Mouse (Mus musculus) lung, embryonic 15.5 days (tissue): ENCODE results near the gene Ercc1. TPM values are rescaled to one million over a fixed set of nuclear protein-coding genes. Genes with fewer than 3 reads are reported as not detected.

Experiments used
- ATAC-seq: fragments of 200-750 bp; cut with Nextera tagmentation; 2 replicates; pipeline ENCODE4 v1.8.0; 2017; ENCODE audit warnings: moderate number of reproducible peaks, borderline replicate concordance; ENCODE audit not compliant: low FRiP score, low TSS enrichment; ENCODE audit errors: extremely low read depth
- H3K27ac ChIP-seq: fragments of 300-500 bp; sonication (generic); 2 replicates; pipeline ENCODE4 v1.5.1; 2015; ENCODE audit warnings: moderate library complexity, mild to moderate bottlenecking, inconsistent platforms
- H3K27me3 ChIP-seq: fragments of 300-500 bp; sonication (generic); 2 replicates; pipeline ENCODE4 v1.6.1; 2015; ENCODE audit warnings: inconsistent platforms
- H3K36me3 ChIP-seq: fragments of 300-500 bp; sonication (generic); 2 replicates; pipeline ENCODE4 v1.6.1; 2015; ENCODE audit warnings: inconsistent platforms
- H3K4me1 ChIP-seq: fragments of 300-500 bp; sonication (generic); 2 replicates; pipeline ENCODE4 v1.6.1; 2015; ENCODE audit warnings: inconsistent platforms
- H3K4me2 ChIP-seq: fragments of 300-500 bp; sonication (generic); 2 replicates; pipeline ENCODE4 v1.6.1; 2015; ENCODE audit warnings: inconsistent platforms, mild to moderate bottlenecking, moderate library complexity
- H3K4me3 ChIP-seq: fragments of 300-500 bp; sonication (generic); 2 replicates; pipeline ENCODE4 v1.5.1; 2015; ENCODE audit warnings: mild to moderate bottlenecking, inconsistent platforms
- H3K9ac ChIP-seq: fragments of 300-500 bp; sonication (generic); 2 replicates; pipeline ENCODE4 v1.6.1; 2015; ENCODE audit warnings: inconsistent platforms
- H3K9me3 ChIP-seq: fragments of 300-500 bp; sonication (generic); 2 replicates; pipeline ENCODE4 v1.6.1; 2016; ENCODE audit warnings: inconsistent platforms
- WGBS: fragments of 180-500 bp; shearing (Covaris S2); methylation state at CpG from one replicate; pipeline ENCODE4 v1.1.7; 2015; 5-methylcytosine and 5-hydroxymethylcytosine counted together
- polyA plus RNA-seq: library from polyadenylated mRNA; unstranded; fragments of >200 nt; fragmentation: Nextera tagmentation; extraction: Ambion mirVana; gene quantifications from 2 replicates; pipeline ENCODE4 v1.2.1, GENCODE M21; 2015

The Ercc1 gene
- polyA plus RNA-seq, 1 experiment from 2014 or later: 86.4 TPM

DNA sequence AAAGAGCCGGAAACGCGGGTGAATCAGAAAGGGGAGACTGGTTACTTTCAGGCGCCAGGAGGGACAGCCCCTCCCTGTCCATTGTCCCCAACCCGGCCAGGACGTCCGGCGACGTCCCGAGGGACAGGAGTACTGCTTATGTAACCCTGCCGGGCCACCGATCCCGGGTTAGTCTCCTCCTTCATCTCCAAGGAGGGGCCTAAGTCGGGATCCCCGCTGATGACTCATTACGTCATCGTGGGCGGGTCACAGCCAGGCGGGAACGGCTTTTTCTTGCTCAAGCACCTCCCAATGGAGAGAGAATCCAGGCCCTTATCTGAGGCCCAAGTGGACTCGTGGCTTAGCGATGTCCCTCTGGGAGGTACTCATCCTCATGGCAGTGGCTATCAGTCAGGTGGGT is 17.4 kb upstream of the Ercc1 start:
- peaks cover 23% of the 10 kb centered on the region for H3K4me1 ChIP-seq
- ATAC-seq: peak; percentile 81
- peak overlapping the region; percentile 35 for H3K4me3 ChIP-seq
- peak overlapping the region; percentile 77 for H3K27ac ChIP-seq
- no peaks in the 10 kb centered on the region for H3K9me3 ChIP-seq
- no peaks in the 10 kb centered on the region for H3K36me3 ChIP-seq
- peak overlapping the region; percentile 27 for H3K9ac ChIP-seq
- peak overlapping the region; percentile 73 for H3K4me2 ChIP-seq
- 1% methylated on average over 22 of the region's 22 CpGs for WGBS
- H3K27me3 ChIP-seq: peaks cover 6% of the 10 kb centered on the region; the same call in 1 of the 2 replicates

DNA sequence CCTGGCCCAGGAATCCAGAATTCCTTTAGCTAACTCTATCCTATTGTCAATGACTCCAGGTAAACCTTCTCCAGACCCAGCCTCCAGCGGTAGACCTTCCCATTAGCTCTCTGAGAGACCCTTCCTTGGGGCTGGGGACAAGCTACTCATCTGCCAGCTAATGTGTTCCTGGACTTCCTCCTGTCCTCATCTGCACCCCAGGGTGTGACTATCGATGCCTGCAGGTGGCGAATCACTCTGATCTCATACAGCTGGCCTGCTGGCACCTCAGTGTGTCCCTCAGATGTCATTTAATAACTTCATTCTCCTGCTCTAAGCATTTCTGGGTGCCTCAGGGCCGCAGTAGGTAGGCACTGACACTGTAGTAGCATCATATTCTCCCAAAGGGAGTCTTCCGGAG is 16.8 kb upstream of the Ercc1 start:
- Histone ChIP-seq H3K4me3 (no peak overlapping the region), H3K4me1 (peaks cover 26% of the 10 kb centered on the region), H3K36me3 (no peaks in the 10 kb centered on the region), H3K27me3 (no peaks in the 10 kb centered on the region), H3K4me2 (peak overlapping the region; percentile 73; the same call in 1 of the 2 replicates), H3K27ac (no peak overlapping the region), H3K9ac (no peak overlapping the region), H3K9me3 (no peaks in the 10 kb centered on the region)
- ATAC-seq: no peak
- 73% methylated on average over 5 of the region's 5 CpGs for WGBS

DNA sequence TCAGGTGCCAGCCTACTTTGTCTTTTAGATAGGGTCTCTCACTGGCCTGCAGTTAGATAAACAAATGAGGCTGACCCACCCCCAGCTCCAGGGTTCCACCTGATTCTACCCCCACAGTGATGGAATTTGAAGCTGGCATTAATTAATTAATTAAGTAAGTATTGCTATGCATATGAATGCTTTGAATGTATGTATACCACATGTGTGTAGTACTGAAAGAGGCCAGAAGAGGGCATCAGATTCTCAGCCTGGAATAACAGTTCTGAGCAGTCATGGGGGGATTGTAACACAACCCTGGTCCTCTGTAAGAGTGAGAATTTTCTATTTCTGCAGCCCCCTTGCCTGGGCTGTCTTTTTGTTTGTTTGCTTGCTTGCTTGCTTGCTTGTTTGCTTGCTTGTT is 16.2 kb upstream of the Ercc1 start:
- peaks cover 27% of the 10 kb centered on the region for H3K4me1 ChIP-seq
- no peak overlapping the region for H3K4me2 ChIP-seq
- no peak overlapping the region for H3K27ac ChIP-seq
- no peak overlapping the region for H3K4me3 ChIP-seq
- no peaks in the 10 kb centered on the region for H3K9me3 ChIP-seq
- no peak overlapping the region for H3K9ac ChIP-seq
- H3K27me3 ChIP-seq: no peaks in the 10 kb centered on the region
- no peak for ATAC-seq
- no peaks in the 10 kb centered on the region for H3K36me3 ChIP-seq

DNA sequence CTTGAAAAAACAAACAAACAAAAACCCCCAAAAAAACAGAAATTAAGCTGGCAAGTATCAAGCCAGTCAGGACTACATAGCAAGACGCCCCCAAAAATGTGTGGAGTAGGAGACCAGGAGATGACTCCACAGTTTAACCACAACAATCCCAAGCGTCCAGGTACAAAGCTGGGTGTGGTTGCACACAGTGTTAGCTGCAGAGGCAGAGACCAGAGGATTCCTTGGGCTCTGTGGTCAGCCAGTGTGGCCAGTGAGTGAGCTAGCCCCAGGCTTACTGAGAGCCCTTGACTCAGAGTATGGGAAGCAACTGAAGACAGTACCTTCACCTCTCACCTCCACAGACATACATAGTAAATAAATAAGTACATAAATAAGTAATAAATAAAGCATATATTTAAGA is 12.7 kb upstream of the Ercc1 start:
- ATAC-seq: no peak
- Histone ChIP-seq H3K4me2 (no peak overlapping the region), H3K4me1 (peaks cover 14% of the 10 kb centered on the region), H3K27ac (no peak overlapping the region), H3K4me3 (no peak overlapping the region), H3K9ac (no peak overlapping the region), H3K36me3 (no peaks in the 10 kb centered on the region), H3K9me3 (no peaks in the 10 kb centered on the region), H3K27me3 (no peaks in the 10 kb centered on the region)
- WGBS: 66% methylated on average over 2 of the region's 2 CpGs

DNA sequence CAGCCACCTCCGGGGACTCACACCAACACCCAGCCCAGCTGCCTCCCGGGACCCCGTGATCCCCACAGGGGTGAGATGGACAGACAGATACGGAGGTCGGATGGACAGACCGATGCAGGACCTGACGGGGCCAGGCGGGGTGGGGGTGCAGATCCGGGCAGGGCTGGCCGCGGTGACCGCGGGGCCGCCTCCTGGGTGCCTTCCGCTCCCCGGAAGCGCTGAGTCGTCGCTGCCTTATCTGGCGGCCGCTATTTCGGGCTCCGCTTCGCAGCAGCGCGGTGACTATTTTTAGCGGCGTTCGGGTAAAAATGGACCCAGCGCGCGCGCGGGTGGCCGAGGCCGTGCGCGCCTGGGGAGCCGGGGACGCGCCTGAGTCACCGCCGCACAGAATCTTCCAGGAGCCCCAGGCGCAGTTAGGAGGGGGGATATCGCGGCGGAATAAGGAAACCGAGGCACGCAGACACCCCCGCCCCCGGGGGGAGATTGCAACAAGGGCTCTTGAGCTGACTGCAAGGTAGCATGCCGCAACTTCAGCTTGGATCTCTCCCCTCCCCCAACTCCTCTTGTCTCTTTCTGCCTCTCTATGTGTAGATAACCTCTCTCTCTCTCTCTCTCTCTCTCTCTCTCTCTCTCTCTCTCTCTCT is 11.7 kb upstream of the Ercc1 start:
- peak; percentile 69 for ATAC-seq
- under 1% methylated on average over 52 of the region's 52 CpGs for WGBS
- peak overlapping the region; percentile 73 for H3K9ac ChIP-seq

DNA sequence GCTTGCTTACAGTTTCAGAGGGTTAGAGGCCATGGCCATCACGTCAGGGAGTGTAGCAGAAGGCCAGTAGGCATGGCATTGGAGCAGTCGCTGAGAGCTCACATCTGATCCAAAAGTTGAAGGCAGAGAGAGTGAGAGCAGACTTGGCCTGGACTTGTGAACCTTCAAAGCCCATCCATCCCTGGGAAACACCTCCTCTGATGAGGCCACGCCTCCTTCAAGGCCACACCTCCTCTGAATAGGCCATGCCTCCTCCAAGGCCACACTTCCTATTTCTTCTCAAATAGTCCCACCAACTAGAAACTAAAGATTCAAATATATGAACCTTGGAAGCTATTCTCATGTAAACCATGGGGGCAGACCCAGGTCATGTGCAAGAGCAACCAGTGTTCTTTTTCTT is 9.0 kb upstream of the Ercc1 start:
- Histone ChIP-seq H3K27ac (no peak overlapping the region), H3K4me3 (no peak overlapping the region), H3K4me2 (no peak overlapping the region), H3K27me3 (no peaks in the 10 kb centered on the region), H3K9me3 (no peaks in the 10 kb centered on the region), H3K4me1 (peaks cover 10% of the 10 kb centered on the region), H3K36me3 (no peaks in the 10 kb centered on the region), H3K9ac (no peak overlapping the region)
- no peak for ATAC-seq
- WGBS: 46% methylated on average over 3 of the region's 3 CpGs

More for the DNA sequence above, 11.7 kb upstream of the Ercc1 start:
- peak overlapping the region; percentile 70 for H3K27ac ChIP-seq
- H3K4me1 ChIP-seq: peaks cover 5% of the 10 kb centered on the region
- H3K27me3 ChIP-seq: no peaks in the 10 kb centered on the region
- H3K9me3 ChIP-seq: no peaks in the 10 kb centered on the region
- H3K4me2 ChIP-seq: peak overlapping the region; percentile 87
- no peaks in the 10 kb centered on the region for H3K36me3 ChIP-seq
- peak overlapping the region; percentile 59 for H3K4me3 ChIP-seq

DNA sequence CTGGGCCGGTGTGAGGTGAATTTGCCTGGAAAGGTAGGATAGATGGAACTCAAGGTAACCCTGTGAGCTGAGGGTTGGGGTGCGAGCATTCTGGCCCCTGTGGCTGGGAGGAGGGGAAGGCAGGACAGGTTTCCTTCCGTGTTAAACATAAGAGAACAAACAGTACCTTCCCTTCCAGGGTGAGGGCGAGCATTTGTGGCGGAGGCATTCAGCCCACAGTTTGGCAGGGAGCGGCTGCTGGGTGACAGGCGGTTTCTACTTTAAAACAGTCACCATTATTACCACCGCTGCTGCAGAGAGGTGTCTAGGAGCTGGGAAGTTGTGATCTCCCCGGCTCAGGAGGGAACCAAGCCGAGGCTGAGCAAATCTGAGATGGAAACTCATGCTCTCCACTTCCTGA is 7.5 kb upstream of the Ercc1 start:
- no peak overlapping the region for H3K9ac ChIP-seq
- no peak overlapping the region for H3K4me2 ChIP-seq
- WGBS: 60% methylated on average over 10 of the region's 10 CpGs
- H3K27me3 ChIP-seq: peaks cover 12% of the 10 kb centered on the region
- H3K4me1 ChIP-seq: peaks cover 20% of the 10 kb centered on the region
- no peaks in the 10 kb centered on the region for H3K9me3 ChIP-seq
- no peak overlapping the region for H3K27ac ChIP-seq
- no peaks in the 10 kb centered on the region for H3K36me3 ChIP-seq
- ATAC-seq: no peak
- no peak overlapping the region for H3K4me3 ChIP-seq

DNA sequence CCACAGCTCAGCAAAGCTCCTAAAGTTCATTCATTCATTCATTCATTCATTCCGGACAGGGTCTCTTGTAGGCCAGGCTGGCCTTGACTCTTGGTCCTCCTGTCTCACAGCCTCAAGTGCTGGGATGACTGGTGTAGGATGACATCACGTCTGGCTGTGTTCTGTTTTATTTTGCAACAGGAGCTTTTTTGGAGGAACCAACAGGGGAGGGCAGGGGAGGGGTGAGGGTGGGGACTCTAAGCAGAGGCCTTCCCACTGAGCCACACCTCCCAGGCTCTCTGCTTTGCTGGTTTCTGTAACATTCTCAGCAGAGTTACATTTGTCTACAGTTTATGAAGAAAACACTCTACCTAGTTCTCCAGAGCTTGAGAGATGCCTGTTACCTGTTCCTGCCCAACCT is 6.5 kb upstream of the Ercc1 start:
- Histone ChIP-seq H3K9ac (no peak overlapping the region), H3K4me3 (no peak overlapping the region), H3K27ac (no peak overlapping the region), H3K36me3 (no peaks in the 10 kb centered on the region), H3K4me2 (no peak overlapping the region), H3K9me3 (no peaks in the 10 kb centered on the region), H3K27me3 (peaks cover 17% of the 10 kb centered on the region), H3K4me1 (peaks cover 25% of the 10 kb centered on the region)
- WGBS: 65% methylated on average over 2 of the region's 2 CpGs
- no peak for ATAC-seq

DNA sequence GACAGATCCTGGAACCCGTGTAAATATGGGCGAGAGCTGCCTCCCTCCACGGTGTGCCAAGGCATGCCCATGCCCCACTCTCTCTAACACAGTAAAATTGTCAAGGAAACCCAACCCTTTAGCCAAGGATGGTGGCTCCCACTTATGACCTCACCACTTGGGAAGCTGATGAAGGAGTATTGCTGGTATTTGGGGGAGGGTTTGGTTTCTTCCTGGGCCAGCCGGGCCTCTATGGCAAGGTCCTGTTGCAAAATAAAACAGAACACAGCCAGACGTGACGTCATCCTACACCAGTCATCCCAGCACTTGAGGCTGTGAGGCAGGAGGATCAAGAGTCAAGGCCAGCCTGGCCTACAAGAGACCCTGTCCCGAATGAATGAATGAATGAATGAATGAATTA is 6.0 kb upstream of the Ercc1 start:
- peaks cover 28% of the 10 kb centered on the region for H3K4me1 ChIP-seq
- WGBS: 47% methylated on average over 7 of the region's 7 CpGs
- ATAC-seq: no peak
- H3K4me2 ChIP-seq: no peak overlapping the region
- H3K36me3 ChIP-seq: no peaks in the 10 kb centered on the region
- H3K9me3 ChIP-seq: no peaks in the 10 kb centered on the region
- peaks cover 17% of the 10 kb centered on the region for H3K27me3 ChIP-seq
- H3K4me3 ChIP-seq: no peak overlapping the region
- H3K27ac ChIP-seq: no peak overlapping the region
- no peak overlapping the region for H3K9ac ChIP-seq

DNA sequence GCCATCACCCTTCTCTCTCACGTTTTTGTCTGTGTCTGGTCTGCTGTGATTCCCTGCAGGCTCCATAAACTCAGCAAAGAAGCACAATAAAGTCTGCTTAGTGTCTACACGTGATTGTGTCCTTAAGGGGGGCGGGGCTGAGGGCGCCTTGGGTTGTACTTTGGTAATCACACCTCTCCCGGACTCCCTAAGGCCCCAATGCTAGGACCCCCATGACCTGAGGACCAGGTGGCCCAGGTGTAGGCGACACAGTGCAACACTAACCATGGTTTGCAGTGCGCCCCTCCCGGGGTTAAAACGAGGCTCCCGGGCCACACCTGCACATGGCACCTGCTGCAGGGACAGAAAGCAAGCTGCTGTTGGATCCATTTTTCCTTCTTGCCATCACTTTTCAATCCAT is 3.3 kb upstream of the Ercc1 start:
- Histone ChIP-seq H3K4me2 (peak overlapping the region; percentile 92), H3K4me3 (peak overlapping the region; percentile 46; the same call in 1 of the 2 replicates), H3K27me3 (peaks cover 17% of the 10 kb centered on the region), H3K4me1 (peaks cover 45% of the 10 kb centered on the region), H3K9ac (no peak overlapping the region), H3K9me3 (no peaks in the 10 kb centered on the region), H3K27ac (no peak overlapping the region), H3K36me3 (no peaks in the 10 kb centered on the region)
- no peak for ATAC-seq
- WGBS: 19% methylated on average over 10 of the region's 10 CpGs

DNA sequence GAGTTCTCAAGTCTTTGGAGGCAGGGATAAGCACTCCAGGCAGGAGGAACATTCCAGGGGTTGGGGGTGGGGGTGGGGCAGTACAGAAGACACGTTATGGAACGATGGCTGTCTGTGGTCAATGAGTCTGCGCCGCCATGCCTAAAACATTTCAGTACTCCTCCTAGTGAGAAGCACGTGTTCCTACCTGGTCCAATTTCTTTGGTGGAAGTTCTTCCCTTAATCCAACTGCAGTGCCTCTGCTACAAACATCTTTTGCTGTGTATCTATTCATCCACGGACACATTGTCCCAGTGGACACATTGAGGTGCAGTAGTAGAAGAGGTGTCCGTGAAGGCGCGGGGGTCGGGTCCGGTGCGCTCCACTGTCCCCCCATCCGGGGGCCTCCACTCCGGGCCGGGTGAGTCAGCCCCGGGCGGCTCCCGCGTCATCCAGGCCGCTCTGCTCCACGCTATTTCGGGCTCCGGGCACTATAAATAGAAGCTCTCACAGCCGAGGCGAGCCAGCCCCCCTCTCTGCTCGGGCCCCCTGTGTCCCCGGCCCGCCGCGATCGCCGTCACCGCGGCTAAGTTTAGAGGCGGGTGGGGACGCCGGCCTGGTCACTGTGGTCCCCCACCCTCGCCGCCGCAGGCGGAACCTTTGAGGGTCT is 2.7 kb upstream of the Ercc1 start:
- H3K4me3 ChIP-seq: peak overlapping the region; percentile 46
- no peaks in the 10 kb centered on the region for H3K9me3 ChIP-seq
- no peak overlapping the region for H3K27ac ChIP-seq
- peak overlapping the region; percentile 92 for H3K4me2 ChIP-seq
- ATAC-seq: peak; percentile 19; the same call in 1 of the 2 replicates
- H3K4me1 ChIP-seq: peaks cover 45% of the 10 kb centered on the region
- no peaks in the 10 kb centered on the region for H3K36me3 ChIP-seq
- peaks cover 17% of the 10 kb centered on the region for H3K27me3 ChIP-seq
- peak overlapping the region; percentile 33 for H3K9ac ChIP-seq
- WGBS: under 1% methylated on average over 41 of the region's 41 CpGs

DNA sequence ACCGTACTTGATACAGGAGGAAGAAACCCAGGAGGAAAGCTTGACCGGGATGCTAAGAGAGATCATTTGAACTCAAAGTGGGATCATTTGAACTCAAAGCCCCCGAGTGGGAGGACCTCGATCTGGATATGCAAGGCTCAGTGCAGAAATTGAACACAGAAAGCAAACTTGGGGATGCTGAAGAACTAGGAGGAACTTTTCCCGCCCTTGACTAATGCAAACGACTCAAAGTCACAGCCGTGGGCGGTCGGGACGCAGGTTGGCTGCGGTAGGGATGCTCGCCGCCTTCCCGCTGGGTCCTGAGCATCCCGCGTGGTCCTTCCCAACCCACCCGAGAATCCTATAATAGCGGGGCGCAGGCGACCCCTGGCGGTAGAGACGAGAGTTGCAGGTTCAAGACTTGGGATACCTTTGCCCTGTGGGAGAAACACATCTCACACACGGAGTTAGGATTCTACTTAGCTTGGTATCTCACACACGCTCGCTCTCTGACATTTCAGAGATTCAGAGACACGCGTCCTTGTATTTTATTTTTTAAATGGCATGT is 2.0 kb upstream of the Ercc1 start:
- peaks cover 45% of the 10 kb centered on the region for H3K4me1 ChIP-seq
- peaks cover 17% of the 10 kb centered on the region for H3K27me3 ChIP-seq
- ATAC-seq: 0 out of 2 replicates have a peak, but pooled peaks have one; percentile 13
- H3K9ac ChIP-seq: peak overlapping the region; percentile 33
- peak overlapping the region; percentile 92 for H3K4me2 ChIP-seq
- no peak overlapping the region for H3K27ac ChIP-seq
- H3K9me3 ChIP-seq: no peaks in the 10 kb centered on the region
- H3K36me3 ChIP-seq: no peaks in the 10 kb centered on the region
- H3K4me3 ChIP-seq: peak overlapping the region; percentile 46
- WGBS: under 1% methylated on average over 27 of the region's 27 CpGs
